Mouse (Mus musculus): ENCODE results near the gene Slc5a6.

Slc5a6 gene

DNA sequence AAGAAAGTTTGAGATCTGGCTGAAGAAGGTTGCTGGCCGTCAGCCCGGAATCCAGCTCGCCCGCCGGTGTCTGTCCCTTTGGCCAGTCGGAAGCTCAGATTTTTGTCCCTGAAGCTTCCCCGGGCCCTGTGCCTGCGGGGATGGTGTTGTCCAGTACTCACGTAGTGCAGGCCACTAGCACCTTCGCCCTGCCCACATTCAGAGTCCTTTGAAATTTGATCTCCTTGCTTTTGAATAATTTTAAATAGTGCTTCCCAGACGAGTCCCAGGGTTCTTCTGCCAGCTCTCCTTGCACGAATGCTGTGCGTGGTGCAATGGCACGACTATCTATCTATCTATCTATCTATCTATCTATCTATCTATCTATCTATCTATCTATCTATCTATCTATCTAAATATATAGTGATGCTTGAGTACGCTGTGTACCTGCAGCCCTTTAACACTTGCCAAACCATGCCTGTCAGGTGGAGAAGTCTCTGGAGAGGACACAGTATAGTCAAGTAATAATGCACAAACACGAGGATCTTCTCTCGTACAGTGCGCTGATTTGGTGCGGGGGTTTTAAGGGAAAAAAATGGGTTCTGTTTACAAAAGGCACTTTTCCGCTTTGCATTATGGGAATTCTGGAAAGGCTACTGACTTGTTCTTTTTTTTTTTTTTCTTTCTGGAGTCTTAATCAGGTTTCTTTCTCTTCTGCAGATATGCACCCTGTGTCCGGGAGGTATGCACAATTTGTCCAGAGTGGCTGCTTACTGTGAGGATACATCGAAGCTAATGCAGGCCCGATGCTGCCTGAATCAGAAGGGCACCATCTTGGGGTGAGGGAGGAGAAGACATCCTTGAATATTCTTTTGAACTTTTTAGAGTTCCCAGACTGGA, at the start of gene Slc5a6:
Gene Slc5a6 (minus strand): TSS at position 162 of the 879 bp plus-strand sequence.
- DNase-seq (ENCODE audit: low spot score) = peak; percentile 24

DNA sequence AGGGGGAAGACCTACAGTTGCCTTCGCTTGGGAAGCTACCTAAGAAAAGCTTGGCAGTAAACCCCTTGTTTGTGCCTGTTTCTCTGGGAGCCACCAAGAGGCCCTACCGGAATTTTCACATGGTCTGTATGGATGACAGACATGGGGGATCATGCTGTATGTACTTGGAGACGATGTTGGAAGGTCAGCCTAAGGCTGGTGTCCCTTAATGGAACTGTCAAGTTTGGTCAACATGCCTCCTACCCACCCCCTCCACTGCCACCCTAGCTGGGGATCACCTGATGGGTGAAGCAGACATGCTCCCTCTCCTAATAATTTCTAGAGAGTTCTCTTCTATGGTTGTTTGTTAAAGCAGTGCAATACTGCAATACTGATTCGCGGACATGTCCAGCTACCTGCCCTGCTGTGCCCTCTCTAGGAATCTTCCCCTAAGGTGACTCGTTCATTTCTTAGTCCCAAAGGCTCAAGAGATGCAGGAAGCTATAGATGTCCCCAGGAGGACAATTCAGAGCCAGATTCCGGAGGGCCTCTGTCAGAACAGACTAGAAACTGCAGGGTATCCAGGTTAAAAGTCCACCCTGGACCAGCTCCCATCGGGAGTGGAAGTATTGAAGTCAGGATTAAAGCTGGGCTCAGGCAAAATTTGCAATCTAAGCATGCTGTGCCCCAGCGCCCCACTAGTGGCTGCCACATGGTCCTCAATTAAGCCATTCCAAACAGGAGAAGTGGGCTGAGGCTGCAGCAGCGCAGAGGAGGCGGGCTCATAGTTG, 47.2 kb upstream of the Slc5a6 start:
- DNase-seq (ENCODE audit: low spot score) = no peak

DNA sequence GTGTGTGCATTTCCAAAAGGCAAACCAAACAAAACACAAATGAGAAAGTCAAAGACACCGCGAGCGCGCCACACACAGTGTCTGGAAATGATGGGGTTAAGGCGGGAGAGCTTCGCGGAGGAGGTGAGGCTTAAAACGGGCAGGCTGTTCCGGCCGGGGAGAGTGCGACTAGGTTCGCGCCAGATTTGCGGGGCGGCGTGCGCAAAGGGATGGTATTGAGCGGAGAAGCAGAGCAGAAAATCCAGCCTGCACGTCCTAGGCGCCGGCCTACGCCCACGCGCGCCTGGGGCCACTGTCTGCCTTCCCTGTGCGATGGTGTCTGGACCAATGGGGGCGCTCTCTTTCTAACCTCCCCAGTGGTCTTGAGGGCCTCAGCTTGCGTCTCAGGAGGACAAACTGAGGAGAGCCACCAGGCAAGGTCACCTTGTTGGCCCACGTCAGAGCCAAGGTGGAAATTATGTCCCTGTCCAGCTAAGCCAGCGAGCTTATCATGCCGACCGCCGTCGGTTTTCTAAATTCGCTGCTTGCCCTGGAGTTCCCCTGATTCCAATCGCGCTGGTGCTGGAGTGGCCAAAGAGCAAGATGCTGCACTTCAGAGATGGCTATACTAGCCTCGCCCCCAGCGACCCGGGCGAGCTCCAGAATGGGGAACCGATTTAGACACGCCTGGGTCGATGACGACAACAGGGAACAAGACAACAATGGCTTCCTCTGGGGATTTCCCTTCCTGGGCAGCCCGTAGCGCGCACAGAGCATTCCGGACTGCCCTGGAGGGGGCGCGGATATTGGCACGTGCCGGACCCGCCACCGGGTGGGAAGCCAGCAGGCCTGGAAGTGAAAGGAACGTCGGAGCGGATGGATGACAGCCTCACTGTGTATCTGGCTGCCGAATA, 46.3 kb upstream of the Slc5a6 start:
- no peak for DNase-seq (ENCODE audit: low spot score)

DNA sequence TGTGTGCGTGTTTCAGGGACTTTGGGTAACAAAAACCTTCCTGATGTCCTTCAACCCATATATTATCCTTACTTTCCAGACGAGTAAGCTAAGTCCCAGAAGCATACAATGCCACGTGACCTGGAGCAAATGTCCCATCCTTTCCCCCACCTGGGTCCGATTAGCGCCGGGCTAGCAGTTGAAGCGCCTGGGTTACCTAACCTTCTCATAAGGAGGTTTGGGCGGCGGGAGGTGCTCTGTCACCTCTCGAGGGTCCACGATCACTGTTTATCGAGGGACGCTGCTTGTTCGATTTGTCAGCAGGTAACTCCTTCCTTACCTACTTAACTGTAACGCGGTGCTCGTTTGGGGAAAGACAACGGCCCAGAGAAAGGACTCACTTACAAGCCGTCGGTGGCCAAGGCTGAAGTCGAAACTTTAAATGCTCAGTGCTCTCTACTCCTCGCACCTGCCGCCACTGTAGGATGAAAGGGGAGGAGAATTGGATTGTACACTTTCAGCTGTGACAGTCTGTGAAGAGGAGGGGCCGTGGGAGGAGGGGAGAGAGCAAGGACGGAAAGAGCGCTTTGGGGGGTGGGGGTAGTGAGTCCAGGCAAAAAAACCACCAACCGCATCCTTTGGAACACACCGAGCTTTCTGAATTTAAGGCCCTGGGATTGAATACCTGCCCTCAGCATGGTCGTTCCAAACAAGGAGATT, 45.5 kb upstream of the Slc5a6 start:
- no peak for DNase-seq (ENCODE audit: low spot score)

DNA sequence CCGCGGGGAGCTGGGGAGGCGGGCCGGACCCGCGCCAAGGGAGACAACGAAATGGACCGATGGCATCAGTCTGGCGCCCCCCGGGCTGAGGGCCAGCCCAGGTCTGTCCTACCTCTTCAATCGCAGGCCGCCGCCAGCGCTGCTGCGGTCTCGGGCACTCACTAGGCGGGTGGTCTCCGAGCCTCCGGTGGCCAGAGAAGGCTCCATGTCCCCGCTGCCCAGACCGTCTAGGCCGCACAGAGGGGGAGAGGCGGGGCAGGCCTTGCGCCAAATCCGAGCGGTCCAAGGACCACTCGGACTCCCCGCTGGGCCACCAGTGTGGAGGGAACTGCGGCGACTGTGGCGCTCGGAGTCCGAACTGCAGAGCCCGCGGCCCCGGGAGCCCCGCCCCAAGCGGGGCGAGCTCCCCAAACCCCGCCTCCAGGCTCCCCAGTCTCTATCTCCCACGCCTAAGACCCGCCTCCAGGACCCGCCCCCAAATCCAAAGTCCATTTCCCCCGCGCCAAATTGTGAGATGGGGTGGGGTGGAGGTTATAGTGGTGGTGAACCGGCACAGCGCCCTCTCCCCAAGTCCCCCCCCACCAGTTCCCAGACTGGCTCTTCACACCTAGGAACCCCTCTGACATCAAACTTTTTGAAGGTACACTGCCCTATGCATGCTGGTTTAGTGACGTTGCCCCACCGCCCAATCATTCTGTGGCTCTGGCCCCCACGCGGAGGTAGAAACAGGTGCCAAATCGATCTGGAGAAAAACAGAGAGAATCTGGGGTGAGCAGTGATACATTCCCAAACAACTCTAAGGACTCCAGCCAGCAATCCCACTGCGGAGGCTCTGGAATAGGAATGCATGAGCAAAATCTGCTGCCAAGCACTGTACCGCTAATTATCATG, 44.7 kb upstream of the Slc5a6 start:
- no peak for DNase-seq (ENCODE audit: low spot score)

DNA sequence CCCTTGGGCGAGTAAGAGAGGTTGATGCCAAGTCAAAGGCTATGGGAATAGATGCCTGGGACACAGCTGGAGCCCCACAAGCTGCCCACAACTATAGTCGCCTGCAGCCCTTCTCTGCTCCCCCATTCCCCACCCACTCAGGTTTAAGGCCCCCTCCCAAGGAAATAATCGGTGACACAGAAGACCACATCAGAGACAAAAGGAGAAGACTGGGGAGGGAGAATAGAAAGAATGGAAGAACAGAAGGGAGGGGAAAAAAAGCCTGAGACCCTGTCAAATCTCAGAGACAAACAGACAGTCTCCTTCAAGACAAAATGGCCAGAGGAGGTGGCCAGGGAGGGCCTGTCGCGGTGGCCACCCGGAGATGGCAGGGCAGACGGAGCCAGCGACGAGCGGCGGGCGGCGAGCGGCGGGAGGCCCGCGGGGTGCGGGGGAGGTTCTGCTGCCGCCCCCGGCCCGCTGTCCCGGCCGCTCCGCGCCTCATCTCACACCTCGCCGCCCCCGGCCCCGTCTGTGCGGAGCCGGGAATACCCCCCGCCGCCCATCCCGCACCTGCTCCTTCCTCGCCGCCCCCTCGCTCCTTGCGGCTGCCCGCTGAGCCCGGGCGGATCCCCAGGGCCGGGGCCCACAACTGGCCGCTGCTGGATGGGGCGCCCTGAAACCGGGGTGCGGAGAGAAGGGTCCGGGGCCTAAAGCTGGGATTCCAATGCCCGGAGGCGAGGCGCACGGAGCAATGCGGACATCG, 43.7 kb upstream of the Slc5a6 start:
- DNase-seq (ENCODE audit: low spot score) = no peak

DNA sequence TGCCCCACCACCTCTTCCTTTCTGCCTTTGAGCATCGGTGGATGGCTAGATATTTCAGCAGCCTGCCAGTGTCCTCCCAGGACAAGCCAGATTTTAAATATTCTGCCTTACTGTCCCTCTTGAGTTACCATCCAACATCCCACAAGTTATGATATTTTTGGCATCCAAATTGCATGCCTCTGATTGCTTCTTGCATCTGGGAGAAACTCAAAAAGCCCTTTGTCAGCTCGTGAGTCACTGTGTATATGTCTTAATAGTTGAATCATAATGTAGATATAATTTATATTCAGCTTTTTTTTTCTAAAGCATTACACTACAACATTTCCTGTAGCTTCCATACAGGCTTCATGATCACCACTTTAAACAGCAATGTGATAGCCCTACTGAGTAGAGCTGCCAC, 38.4 kb upstream of the Slc5a6 start:
- no peak for DNase-seq (ENCODE audit: low spot score)

DNA sequence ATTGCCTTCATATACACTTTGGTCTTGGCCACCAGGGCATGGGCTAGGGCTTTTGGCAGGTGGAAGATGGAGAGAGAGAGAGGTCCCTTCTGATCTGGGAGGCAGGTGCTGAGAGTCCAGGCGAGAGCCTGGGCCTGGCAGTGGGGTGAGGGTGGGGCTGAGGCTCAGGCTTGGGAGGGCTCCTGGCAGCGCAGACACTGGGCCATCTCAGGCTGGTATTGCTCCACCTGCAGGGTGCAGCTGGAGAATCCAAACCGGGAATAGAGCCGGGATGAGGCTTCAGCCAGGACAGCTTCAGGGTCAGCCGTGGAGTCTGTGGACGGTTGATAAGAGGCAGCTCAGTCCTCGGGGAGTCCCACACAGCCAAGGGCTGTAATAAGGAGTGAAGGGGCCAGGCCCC, 37.9 kb upstream of the Slc5a6 start:
- DNase-seq (ENCODE audit: low spot score) = no peak

DNA sequence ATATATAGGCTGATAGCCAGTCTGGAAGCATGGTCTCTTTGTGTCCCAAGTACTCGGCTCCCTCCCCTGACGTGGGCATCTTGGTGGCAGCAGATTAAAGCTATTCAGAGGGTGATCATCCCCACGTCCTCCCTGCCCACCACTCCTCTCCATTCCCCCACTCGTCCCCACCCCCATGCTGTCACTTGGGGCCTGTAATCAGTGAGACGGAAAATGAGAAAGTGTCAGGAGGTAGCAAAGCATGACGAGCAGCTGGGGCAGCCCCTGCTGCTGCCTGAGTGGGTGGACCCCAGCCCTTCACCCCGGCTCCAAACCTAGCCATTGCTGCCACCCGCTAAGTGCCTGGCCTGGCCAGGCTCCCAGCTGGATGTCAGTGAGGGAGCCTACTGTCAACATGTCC, 35.2 kb upstream of the Slc5a6 start:
- DNase-seq (ENCODE audit: low spot score) = no peak

DNA sequence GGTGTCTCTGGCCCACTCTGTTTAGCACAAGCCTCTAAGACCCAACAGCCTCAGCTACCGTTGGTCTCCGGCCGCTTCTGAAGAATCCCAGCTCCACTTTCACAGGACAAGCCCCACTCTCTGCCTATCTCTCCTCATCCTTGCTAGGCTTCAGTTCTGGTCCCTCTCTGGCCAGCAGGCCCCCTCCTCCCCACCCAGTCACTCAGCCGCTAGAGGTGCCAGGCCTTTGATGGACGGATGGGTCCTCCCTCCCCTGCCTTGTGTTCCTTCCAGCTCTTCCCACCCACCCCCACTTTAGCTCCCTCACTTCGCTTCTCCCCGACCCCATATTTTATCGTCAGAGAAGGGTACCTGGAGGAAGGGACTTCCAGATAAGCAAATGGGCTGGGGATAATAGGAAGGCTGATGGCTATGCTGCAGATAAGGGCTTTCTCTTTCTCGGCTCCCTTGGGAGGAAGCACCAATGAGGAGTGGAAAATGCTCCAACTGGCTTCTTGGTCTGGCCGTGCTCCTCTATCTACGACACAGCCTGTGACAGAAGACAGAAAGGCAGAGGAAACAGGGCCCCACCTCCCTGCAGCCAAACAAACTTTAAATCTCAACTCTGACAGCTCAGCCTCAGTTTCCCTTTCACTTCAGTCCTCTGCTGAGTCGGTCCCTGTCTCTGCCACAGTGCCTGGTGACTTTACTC, 34.4 kb upstream of the Slc5a6 start:
- no peak for DNase-seq (ENCODE audit: low spot score)

DNA sequence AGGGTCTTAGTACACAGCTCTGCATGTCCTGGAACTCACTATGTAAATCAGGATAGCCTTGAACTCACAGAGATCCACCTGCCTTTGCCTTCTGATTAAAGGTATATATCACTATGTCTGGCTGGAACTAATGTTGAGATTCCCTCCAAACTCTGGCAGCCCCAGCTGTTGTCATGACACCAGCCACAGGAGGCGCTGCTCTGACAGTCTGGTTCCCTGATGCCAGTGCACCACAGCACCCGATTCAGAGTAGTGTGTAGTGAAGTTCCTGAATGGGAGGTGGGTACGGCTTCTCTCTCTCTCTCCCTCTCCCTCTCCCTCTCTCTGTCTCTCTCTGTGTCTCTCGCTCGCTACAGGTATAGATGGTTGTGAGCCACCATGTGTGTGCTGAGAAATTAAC, 33.6 kb upstream of the Slc5a6 start:
- DNase-seq (ENCODE audit: low spot score) = peak; percentile 46

DNA sequence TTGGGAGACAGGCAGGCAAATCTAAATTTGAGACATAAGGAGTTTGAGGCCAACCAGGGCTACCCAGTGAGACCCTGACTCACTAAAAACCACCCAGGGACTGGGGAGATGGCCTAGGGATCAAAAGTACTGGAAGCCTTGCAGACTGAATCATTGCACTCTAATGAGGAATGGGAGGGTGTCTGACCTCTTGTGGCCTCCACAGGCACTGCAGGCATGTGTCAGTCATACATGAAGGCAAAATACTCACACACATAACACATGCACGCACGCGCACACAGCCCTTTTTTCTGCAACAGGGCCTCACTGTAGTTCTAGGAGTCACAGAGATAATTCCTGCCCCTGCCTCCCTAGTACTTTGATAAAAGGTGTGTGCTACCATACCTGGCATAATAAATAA, 32.7 kb upstream of the Slc5a6 start:
- DNase-seq (ENCODE audit: low spot score) = no peak

DNA sequence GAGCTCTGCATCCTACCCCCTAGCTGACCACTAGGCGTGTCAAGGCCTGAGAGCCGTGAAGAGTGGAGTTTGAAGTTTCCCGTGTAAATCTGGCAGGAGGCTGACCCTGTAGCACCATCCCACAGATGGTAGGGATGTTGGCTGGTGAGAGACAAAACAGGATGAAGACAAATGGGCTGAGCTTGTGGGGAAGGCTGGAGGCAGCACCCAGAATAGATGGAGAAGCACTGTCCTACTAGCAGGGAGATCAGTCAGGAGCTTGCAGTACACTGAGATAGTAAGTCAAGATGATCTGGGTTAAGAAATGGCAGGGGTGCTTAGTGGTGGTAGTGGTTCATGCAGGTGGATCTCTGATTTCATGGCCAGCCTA, 32.1 kb upstream of the Slc5a6 start:
- DNase-seq (ENCODE audit: low spot score) = no peak

DNA sequence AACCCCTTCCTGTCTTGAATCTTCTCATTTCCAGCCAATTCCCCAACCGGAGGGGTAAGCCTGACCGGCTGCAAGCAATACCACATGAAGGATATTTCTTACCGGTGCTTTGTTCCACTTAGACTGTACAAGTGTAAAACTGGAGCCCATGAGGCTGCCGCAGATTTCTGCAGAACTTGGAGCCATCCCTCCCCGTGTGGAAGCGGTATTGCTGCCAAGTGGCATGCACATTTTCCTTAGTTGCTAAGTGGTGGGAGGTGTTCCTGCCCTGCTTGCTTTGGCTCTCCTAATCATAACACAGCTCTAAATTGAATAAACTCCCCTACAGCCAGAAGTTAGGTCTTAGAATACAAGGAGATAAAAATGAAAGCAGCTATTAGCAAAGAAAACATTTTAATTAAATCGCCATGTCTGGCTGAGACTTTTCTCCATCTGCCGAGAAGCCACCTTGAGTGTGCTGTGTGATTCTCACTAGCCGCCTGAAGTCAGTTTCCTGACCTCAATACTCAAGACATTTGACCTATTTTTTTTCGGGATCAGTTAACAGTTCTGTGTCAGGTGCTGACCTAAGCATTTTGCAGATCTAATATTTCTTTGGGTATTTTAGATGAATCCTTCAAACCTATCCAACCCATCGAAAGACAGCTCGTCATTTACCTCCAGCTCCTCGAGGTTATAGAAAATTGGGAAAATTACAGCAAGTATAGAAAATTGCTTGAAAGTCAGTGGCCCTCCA, 31.5 kb upstream of the Slc5a6 start:
- no peak for DNase-seq (ENCODE audit: low spot score)

DNA sequence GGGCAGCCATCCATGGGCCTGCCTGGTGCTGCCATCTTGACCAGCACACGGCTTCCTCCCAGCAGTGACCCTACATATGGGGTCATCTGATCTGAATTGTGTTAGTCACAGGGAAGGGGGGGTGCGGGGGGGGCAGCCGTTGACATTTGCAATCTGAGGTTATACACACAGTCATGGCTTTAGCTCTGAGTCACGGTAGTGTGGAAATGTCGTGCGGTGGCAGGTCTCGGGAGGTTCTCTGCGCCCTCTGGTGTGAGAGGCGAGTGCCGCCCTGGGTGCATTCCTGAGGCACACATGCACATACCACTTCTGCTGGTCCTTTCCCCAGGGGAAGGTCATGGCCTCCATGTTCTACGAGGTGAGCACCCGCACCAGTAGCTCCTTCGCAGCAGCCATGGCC, 27.6 kb upstream of the Slc5a6 start:
- DNase-seq (ENCODE audit: low spot score) = no peak

DNA sequence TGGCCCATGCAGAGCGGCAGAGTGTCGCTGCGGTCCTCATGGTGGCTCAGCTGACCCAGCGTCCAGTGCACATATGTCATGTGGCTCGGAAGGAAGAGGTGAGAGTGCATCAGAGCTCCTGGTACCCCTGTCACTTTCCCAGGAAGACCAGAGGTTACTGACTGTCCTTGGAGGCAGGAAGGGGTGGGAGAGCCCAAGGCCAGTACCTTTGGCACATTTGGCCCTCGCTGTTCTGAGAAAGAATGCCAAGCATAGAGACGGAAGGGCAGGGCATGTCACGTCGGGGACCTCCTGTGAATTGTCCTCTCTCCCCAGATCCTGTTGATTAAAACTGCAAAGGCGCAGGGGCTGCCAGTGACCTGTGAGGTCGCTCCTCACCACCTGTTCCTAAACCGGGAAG, 24.5 kb upstream of the Slc5a6 start:
- DNase-seq (ENCODE audit: low spot score) = no peak

DNA sequence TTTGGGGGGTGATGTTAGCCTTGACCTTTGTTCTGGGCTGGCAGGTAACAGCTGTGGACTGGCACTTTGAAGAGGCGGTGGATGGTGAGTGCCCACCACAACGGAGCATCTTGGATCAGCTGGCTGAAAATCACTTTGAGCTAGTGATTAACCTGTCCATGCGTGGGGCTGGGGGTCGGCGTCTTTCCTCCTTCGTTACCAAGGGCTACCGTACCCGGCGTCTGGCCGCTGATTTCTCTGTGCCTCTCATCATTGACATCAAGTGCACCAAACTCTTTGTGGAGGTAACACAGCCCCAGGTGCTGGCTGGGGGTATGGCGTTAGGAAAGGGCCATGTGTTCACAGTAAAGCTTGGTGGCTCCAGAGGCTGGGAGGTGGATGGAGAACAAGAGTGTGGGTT, 23.1 kb upstream of the Slc5a6 start:
- DNase-seq (ENCODE audit: low spot score) = no peak

DNA sequence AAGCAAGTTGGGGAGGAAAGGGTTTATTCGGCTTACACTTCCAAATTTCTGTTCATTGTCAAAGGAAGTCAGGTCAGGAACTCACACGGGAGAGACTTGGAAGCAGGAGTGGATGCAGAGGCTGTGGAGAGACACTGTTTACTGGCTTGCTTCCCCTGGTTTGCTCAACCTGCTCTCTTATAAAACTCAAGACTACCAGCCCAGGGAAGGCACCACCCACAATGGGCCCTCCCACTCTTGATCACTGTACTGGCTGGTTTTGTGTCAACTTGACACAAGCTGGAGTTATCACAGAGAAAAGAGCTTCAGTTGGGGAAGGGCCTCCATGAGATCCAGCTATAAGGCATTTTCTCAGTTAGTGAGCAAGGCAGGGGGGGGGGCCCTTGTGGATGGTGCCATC, 22.3 kb upstream of the Slc5a6 start:
- DNase-seq (ENCODE audit: low spot score) = no peak

DNA sequence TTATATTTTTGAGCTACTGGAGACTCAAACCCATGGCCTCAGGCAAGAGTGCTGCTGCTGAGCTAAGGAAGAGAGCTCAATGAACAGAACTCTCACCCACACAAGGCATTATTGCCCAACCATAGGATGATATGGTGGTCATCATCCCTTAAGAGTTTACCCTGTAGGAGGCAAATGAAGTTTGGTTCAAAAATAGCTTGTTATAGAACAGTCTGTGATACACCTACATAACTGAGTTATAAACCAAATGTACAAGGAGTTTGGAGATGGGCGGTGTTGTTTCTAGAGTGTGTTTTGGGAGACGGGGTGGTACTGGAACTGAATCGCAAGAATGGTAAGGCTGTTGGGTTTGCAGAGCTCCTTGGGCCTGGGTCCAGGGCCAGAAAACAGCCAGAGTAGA, 21.1 kb upstream of the Slc5a6 start:
- DNase-seq (ENCODE audit: low spot score) = no peak

All from ovary, postnatal 14 days (tissue).